29 mouse cellular contexts compared by ENCODE assay signal in the genomic region with DNA sequence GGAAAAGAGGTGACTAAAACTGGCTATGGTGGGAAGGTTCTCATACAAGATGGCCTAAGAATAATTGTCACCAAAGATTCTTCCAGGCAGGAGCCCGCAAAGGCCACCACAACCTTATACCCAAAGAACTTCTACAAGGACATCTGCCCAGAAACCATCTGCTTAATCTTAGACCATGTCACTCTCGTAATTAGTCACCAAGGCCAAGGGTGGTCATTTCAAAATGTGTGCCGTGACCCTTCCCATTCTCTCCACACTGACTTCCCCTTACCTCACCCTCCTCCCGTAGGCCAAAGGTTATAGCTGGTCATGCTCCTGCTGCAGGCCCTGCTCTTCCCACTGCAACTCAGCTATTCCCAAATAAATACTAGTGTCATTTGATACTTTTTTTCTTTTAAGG. TPM values are rescaled to one million over a fixed set of nuclear protein-coding genes. Genes with fewer than 3 reads are reported as not detected.
"Had no signal": no experiment of that assay in that cellular context is flagged by ENCODE, and none has a peak within 500 bp of the region (broad histone marks: within the 10 kb centered on the region; RNA-seq: fewer than 3 reads in every experiment).

No protein-coding gene starts in this region.

- ATAC-seq: liver, postnatal 0 days; lung, postnatal 0 days; midbrain, embryonic 13.5 days; midbrain, embryonic 16.5 days had no signal

- H3K27ac ChIP-seq: kidney, embryonic 15.5 days; limb, embryonic 12.5 days; liver, embryonic 14.5 days; midbrain, embryonic 10.5 days; midbrain, embryonic 13.5 days; neural tube, embryonic 13.5 days had no signal

- DNase-seq: kidney, adult 18-20 months; layer of hippocampus, postnatal 36 days; left cerebral cortex, postnatal 4 days; liver, postnatal 0 days; lung, embryonic 14.5 days; retina, postnatal 1 day; right cerebral cortex, postnatal 25 days; thymus, postnatal 25 days had no signal

- H3K36me3 ChIP-seq: kidney, embryonic 15.5 days; limb, embryonic 12.5 days; limb, embryonic 15.5 days; midbrain, embryonic 10.5 days; midbrain, embryonic 13.5 days; neural tube, embryonic 13.5 days had no signal

- H3K4me3 ChIP-seq: kidney, embryonic 15.5 days; limb, embryonic 12.5 days; limb, embryonic 15.5 days; megakaryocyte, embryonic 14.5 days; midbrain, embryonic 10.5 days; midbrain, embryonic 13.5 days; myocyte; neural tube, embryonic 13.5 days had no signal

- H3K27me3 ChIP-seq: kidney, embryonic 15.5 days; limb, embryonic 12.5 days; limb, embryonic 15.5 days; megakaryocyte, embryonic 14.5 days; midbrain, embryonic 13.5 days; neural tube, embryonic 13.5 days had no signal

RNA-seq across cellular contexts. Expression of a gene that starts 31.8 kb away (rescaled TPM):
- total RNA-seq: layer of hippocampus, adult 8-10 months; layer of hippocampus, postnatal 10 days; layer of hippocampus, postnatal 36 days; left cerebral cortex, adult 8-10 months; left cerebral cortex, postnatal 14 days; left cerebral cortex, postnatal 4 days; monocyte, adult 5-6 weeks; neutrophil, adult 5-6 weeks had no signal
- polyA plus RNA-seq: limb, embryonic 12.5 days; limb, embryonic 15.5 days; liver, embryonic 11.5 days; liver, embryonic 14.5 days; liver, postnatal 0 days; lung, embryonic 14.5 days; lung, postnatal 0 days; midbrain, embryonic 10.5 days; midbrain, embryonic 13.5 days; midbrain, embryonic 16.5 days; myocyte; neural tube, embryonic 13.5 days; small intestine, adult 2 months; stomach, embryonic 14.5 days; thymus, postnatal 0 days had no signal
